Mouse (Mus musculus): ENCODE data around the gene Ccdc36. TPM values are rescaled to one million over a fixed set of nuclear protein-coding genes. Genes with fewer than 3 reads are reported as not detected.

Gene Ccdc36
- polyA plus RNA-seq, 1 experiment from 2014 or later = 2.0 TPM

GRCm38 (mm10) chr9:108394191-108394590 is 34.1 kb downstream of the Ccdc36 start:
- 93% methylated on average over 6 of the region's 6 CpGs for whole genome bisulfite sequencing
- no peak overlapping the region for H3K9ac ChIP-seq
- peaks cover 49% of the 10 kb centered on the region for H3K36me3 ChIP-seq

GRCm38 (mm10) chr9:108392676-108393075 is 35.6 kb downstream of the Ccdc36 start, which contains the start of gene 1700102P08Rik:
Gene 1700102P08Rik, plus strand, starts transcription at chr9:108392805.
- WGBS = 72% methylated on average over 18 of the region's 18 CpGs
- Histone ChIP-seq H3K4me2 (replicated peaks) (no peak within 1 kb of the TSS), H3K27ac (no peak within 1 kb of the TSS), H3K4me1 (no peaks in the 10 kb centered on the region), H3K36me3 (peaks cover 64% of the 10 kb centered on the region), H3K27me3 (no peaks in the 10 kb centered on the region), H3K9me3 (no peaks in the 10 kb centered on the region), H3K9ac (no peak within 1 kb of the TSS), H3K4me3 (no peak within 1 kb of the TSS)
- ATAC-seq (ENCODE audit: low FRiP score, low read depth) = no peak

More at GRCm38 (mm10) chr9:108394191-108394590, 34.1 kb downstream of the Ccdc36 start:
- H3K4me3 ChIP-seq = no peak overlapping the region
- H3K27ac ChIP-seq = no peak overlapping the region
- no peak for ATAC-seq (ENCODE audit: low FRiP score, low read depth)
- H3K4me2 ChIP-seq (replicated peaks) = no peak overlapping the region
- H3K9me3 ChIP-seq = no peaks in the 10 kb centered on the region
- no peaks in the 10 kb centered on the region for H3K27me3 ChIP-seq
- H3K4me1 ChIP-seq = no peaks in the 10 kb centered on the region

- 84% methylated on average over 6 of the region's 6 CpGs for WGBS
- H3K4me2 ChIP-seq (replicated peaks) = no peak overlapping the region
- peaks cover 92% of the 10 kb centered on the region for H3K36me3 ChIP-seq
These were observed 39.1 kb downstream of the Ccdc36 start for GRCm38 (mm10) chr9:108389220-108389619.

GRCm38 (mm10) chr9:108388601-108389000 is 39.7 kb downstream of the Ccdc36 start:
- Histone ChIP-seq H3K9me3 (no peaks in the 10 kb centered on the region), H3K4me3 (no peak overlapping the region), H3K4me1 (no peaks in the 10 kb centered on the region), H3K4me2 (replicated peaks) (no peak overlapping the region), H3K27ac (no peak overlapping the region), H3K9ac (no peak overlapping the region), H3K27me3 (no peaks in the 10 kb centered on the region), H3K36me3 (peaks cover 92% of the 10 kb centered on the region)
- no peak for ATAC-seq (ENCODE audit: low FRiP score, low read depth)
- 86% methylated on average over 10 of the region's 10 CpGs for WGBS

More at GRCm38 (mm10) chr9:108389220-108389619, 39.1 kb downstream of the Ccdc36 start:
- H3K4me1 ChIP-seq = no peaks in the 10 kb centered on the region
- H3K27me3 ChIP-seq = no peaks in the 10 kb centered on the region
- H3K27ac ChIP-seq = no peak overlapping the region
- H3K9me3 ChIP-seq = no peaks in the 10 kb centered on the region
- no peak overlapping the region for H3K9ac ChIP-seq
- no peak overlapping the region for H3K4me3 ChIP-seq
- no peak for ATAC-seq (ENCODE audit: low FRiP score, low read depth)

- WGBS = 91% methylated on average over 4 of the region's 4 CpGs
- ATAC-seq (ENCODE audit: low FRiP score, low read depth) = no peak
- Histone ChIP-seq H3K4me2 (replicated peaks) (no peak overlapping the region), H3K4me3 (no peak overlapping the region), H3K27me3 (no peaks in the 10 kb centered on the region), H3K4me1 (no peaks in the 10 kb centered on the region), H3K9ac (no peak overlapping the region), H3K36me3 (peaks cover 92% of the 10 kb centered on the region), H3K27ac (no peak overlapping the region), H3K9me3 (no peaks in the 10 kb centered on the region)
These were observed 41.5 kb downstream of the Ccdc36 start for GRCm38 (mm10) chr9:108386816-108387215.

GRCm38 (mm10) chr9:108385006-108385405 is 43.3 kb downstream of the Ccdc36 start:
- no peaks in the 10 kb centered on the region for H3K4me1 ChIP-seq
- no peak overlapping the region for H3K4me2 ChIP-seq (replicated peaks)
- H3K4me3 ChIP-seq = no peak overlapping the region
- no peaks in the 10 kb centered on the region for H3K27me3 ChIP-seq
- H3K27ac ChIP-seq = no peak overlapping the region
- no peaks in the 10 kb centered on the region for H3K9me3 ChIP-seq
- 63% methylated on average over 7 of the region's 7 CpGs for WGBS
- no peak overlapping the region for H3K9ac ChIP-seq
- peaks cover 94% of the 10 kb centered on the region for H3K36me3 ChIP-seq
- ATAC-seq (ENCODE audit: low FRiP score, low read depth) = no peak

GRCm38 (mm10) chr9:108381382-108381781 is 46.9 kb downstream of the Ccdc36 start:
- Histone ChIP-seq H3K36me3 (peaks cover 95% of the 10 kb centered on the region), H3K9me3 (no peaks in the 10 kb centered on the region), H3K9ac (no peak overlapping the region), H3K27me3 (no peaks in the 10 kb centered on the region), H3K27ac (no peak overlapping the region), H3K4me2 (replicated peaks) (no peak overlapping the region), H3K4me3 (no peak overlapping the region), H3K4me1 (no peaks in the 10 kb centered on the region)
- no peak for ATAC-seq (ENCODE audit: low FRiP score, low read depth)
- WGBS = 97% methylated on average over 9 of the region's 9 CpGs

GRCm38 (mm10) chr9:108379294-108379693 is 49.0 kb downstream of the Ccdc36 start:
- WGBS = 88% methylated on average over 4 of the region's 4 CpGs

GRCm38 (mm10) chr9:108378736-108379135 is 49.5 kb downstream of the Ccdc36 start:
- Histone ChIP-seq H3K4me2 (replicated peaks) (no peak overlapping the region), H3K27ac (no peak overlapping the region), H3K9me3 (no peaks in the 10 kb centered on the region), H3K9ac (no peak overlapping the region), H3K4me1 (no peaks in the 10 kb centered on the region), H3K36me3 (peaks cover 95% of the 10 kb centered on the region), H3K4me3 (no peak overlapping the region), H3K27me3 (no peaks in the 10 kb centered on the region)
- ATAC-seq (ENCODE audit: low FRiP score, low read depth) = no peak
- 83% methylated on average over 5 of the region's 5 CpGs for WGBS

More at GRCm38 (mm10) chr9:108379294-108379693, 49.0 kb downstream of the Ccdc36 start:
- H3K9me3 ChIP-seq = no peaks in the 10 kb centered on the region
- H3K27ac ChIP-seq = no peak overlapping the region
- ATAC-seq (ENCODE audit: low FRiP score, low read depth) = no peak
- no peaks in the 10 kb centered on the region for H3K4me1 ChIP-seq
- H3K9ac ChIP-seq = no peak overlapping the region
- H3K27me3 ChIP-seq = no peaks in the 10 kb centered on the region
- no peak overlapping the region for H3K4me3 ChIP-seq
- no peak overlapping the region for H3K4me2 ChIP-seq (replicated peaks)
- peaks cover 95% of the 10 kb centered on the region for H3K36me3 ChIP-seq

- Histone ChIP-seq H3K4me3 (no peak overlapping the region), H3K9ac (no peak overlapping the region), H3K4me1 (no peaks in the 10 kb centered on the region), H3K27me3 (no peaks in the 10 kb centered on the region), H3K27ac (no peak overlapping the region), H3K36me3 (peaks cover 95% of the 10 kb centered on the region), H3K9me3 (no peaks in the 10 kb centered on the region), H3K4me2 (replicated peaks) (no peak overlapping the region)
- ATAC-seq (ENCODE audit: low FRiP score, low read depth) = no peak
- WGBS = 93% methylated on average over 9 of the region's 9 CpGs
These were observed 50.0 kb downstream of the Ccdc36 start for GRCm38 (mm10) chr9:108378234-108378633.

Other genes with a start within 250 kb of the Ccdc36 start
- 0.88 and 0.89 TPM in 2 replicates for gene Bsn, start 238.1 kb downstream of the Ccdc36 start, polyA plus RNA-seq (2015; fragmentation: Nextera tagmentation; extraction: Ambion mirVana)
- gene Dag1, start 164.5 kb downstream of the Ccdc36 start, polyA plus RNA-seq (2015; fragmentation: Nextera tagmentation; extraction: Ambion mirVana) = 56.9 and 63.3 TPM in 2 replicates
- 53.0 and 54.0 TPM in 2 replicates for gene Nicn1, start 138.1 kb downstream of the Ccdc36 start, polyA plus RNA-seq (2015; fragmentation: Nextera tagmentation; extraction: Ambion mirVana)
- gene Amt, start 131.6 kb downstream of the Ccdc36 start, polyA plus RNA-seq (2015; fragmentation: Nextera tagmentation; extraction: Ambion mirVana) = 13.5 and 13.7 TPM in 2 replicates
- 426 and 428 TPM in 2 replicates for gene Rhoa, start 122.4 kb downstream of the Ccdc36 start, polyA plus RNA-seq (2015; fragmentation: Nextera tagmentation; extraction: Ambion mirVana)
- 30.3 and 35.8 TPM in 2 replicates for gene Tcta, start 122.3 kb downstream of the Ccdc36 start, polyA plus RNA-seq (2015; fragmentation: Nextera tagmentation; extraction: Ambion mirVana)
- 633 and 719 TPM in 2 replicates for gene Gpx1, start 89.6 kb downstream of the Ccdc36 start, polyA plus RNA-seq (2015; fragmentation: Nextera tagmentation; extraction: Ambion mirVana)
- 115 and 116 TPM in 2 replicates for gene Usp4, start 80.6 kb downstream of the Ccdc36 start, polyA plus RNA-seq (2015; fragmentation: Nextera tagmentation; extraction: Ambion mirVana)
- gene 1700102P08Rik, start 35.7 kb downstream of the Ccdc36 start, polyA plus RNA-seq (2015; fragmentation: Nextera tagmentation; extraction: Ambion mirVana) = 0.52 and 0.99 TPM in 2 replicates
- gene BC048562, start 8.0 kb upstream of the Ccdc36 start, polyA plus RNA-seq (2015; fragmentation: Nextera tagmentation; extraction: Ambion mirVana) = not detected in 2 replicates
- 57.7 and 59.7 TPM in 2 replicates for gene Ccdc71, start 32.0 kb upstream of the Ccdc36 start, polyA plus RNA-seq (2015; fragmentation: Nextera tagmentation; extraction: Ambion mirVana)
- 37.8 and 38.9 TPM in 2 replicates for gene Klhdc8b, start 33.1 kb upstream of the Ccdc36 start, polyA plus RNA-seq (2015; fragmentation: Nextera tagmentation; extraction: Ambion mirVana)
- 47.1 and 62.6 TPM in 2 replicates for gene Lamb2, start 51.3 kb upstream of the Ccdc36 start, polyA plus RNA-seq (2015; fragmentation: Nextera tagmentation; extraction: Ambion mirVana)
- 68.3 and 75.9 TPM in 2 replicates for gene Usp19, start 62.1 kb upstream of the Ccdc36 start, polyA plus RNA-seq (2015; fragmentation: Nextera tagmentation; extraction: Ambion mirVana)
- 108 and 111 TPM in 2 replicates for gene Qars, start 79.2 kb upstream of the Ccdc36 start, polyA plus RNA-seq (2015; fragmentation: Nextera tagmentation; extraction: Ambion mirVana)
- gene Qrich1, start 88.3 kb upstream of the Ccdc36 start, polyA plus RNA-seq (2015; fragmentation: Nextera tagmentation; extraction: Ambion mirVana) = 134 and 137 TPM in 2 replicates
- 188 and 190 TPM in 2 replicates for gene Impdh2, start 131.8 kb upstream of the Ccdc36 start, polyA plus RNA-seq (2015; fragmentation: Nextera tagmentation; extraction: Ambion mirVana)
- 41.2 and 45.6 TPM in 2 replicates for gene Ndufaf3, start 138.9 kb upstream of the Ccdc36 start, polyA plus RNA-seq (2015; fragmentation: Nextera tagmentation; extraction: Ambion mirVana)
- 175 and 192 TPM in 2 replicates for gene Dalrd3, start 141.4 kb upstream of the Ccdc36 start, polyA plus RNA-seq (2015; fragmentation: Nextera tagmentation; extraction: Ambion mirVana)
- gene Wdr6, start 150.3 kb upstream of the Ccdc36 start, polyA plus RNA-seq (2015; fragmentation: Nextera tagmentation; extraction: Ambion mirVana) = 167 and 168 TPM in 2 replicates
- gene P4htm, start 169.2 kb upstream of the Ccdc36 start, polyA plus RNA-seq (2015; fragmentation: Nextera tagmentation; extraction: Ambion mirVana) = 11.2 and 11.7 TPM in 2 replicates
- 55.0 and 59.7 TPM in 2 replicates for gene Arih2, start 220.9 kb upstream of the Ccdc36 start, polyA plus RNA-seq (2015; fragmentation: Nextera tagmentation; extraction: Ambion mirVana)
- 45.7 and 50.4 TPM in 2 replicates for gene Slc25a20, start 233.6 kb upstream of the Ccdc36 start, polyA plus RNA-seq (2015; fragmentation: Nextera tagmentation; extraction: Ambion mirVana)